Mouse (Mus musculus): ENCODE results near the gene Aaas.

- TF ChIP-seq GATA1 (IDR thresholded peaks at IDR 0.05; ENCODE audit: borderline replicate concordance, low read length) (no peak), FLI1 (IDR thresholded peaks at IDR 0.05; ENCODE audit: low read length) (no peak)
These were observed 6.1 kb upstream of the Aaas start for GRCm38 (mm10) chr15:102356501-102357325.
